Mouse (Mus musculus): Measurements from ENCODE around the gene Crk.

DNA sequence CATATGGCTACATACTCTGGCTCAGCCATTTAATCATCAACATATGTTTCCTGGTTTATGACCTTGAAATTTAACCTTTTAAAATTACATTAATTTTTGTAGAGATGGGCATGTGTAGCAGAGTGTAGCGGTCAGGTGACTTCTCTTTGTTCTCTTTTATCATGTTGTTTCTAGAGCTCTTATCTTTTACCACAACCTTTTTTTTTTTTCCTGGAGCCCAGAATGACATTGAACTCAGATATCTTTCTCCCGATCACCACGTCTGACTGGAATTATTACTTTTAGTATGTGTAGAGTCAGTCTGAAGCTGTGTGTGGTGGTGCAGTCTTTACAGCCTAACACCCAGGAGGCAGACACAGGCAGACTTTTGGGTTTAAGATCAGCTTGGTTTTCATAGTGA lies 62.6 kb downstream of the Crk start:
- TF ChIP-seq CTCF (IDR thresholded peaks at IDR 0.05; ENCODE audit: low read depth) (no peak), EP300 (IDR thresholded peaks at IDR 0.05; ENCODE audit: low read depth) (no peak)

All from heart, postnatal 0 days (tissue).